In genomic region chr8:123807024-123807431, GRCm38 (mm10) we compare ENCODE assay signal across 8 mouse cellular contexts. TPM values are rescaled to one million over a fixed set of nuclear protein-coding genes. Genes with fewer than 3 reads are reported as not detected.
DNase-seq lines count a peak whose midpoint lies in the region; ATAC-seq and TF ChIP-seq lines count a peak whose summit lies in the region.

No protein-coding gene starts in this region.

- peak overlapping the region; percentile 91 for H3K4me2 ChIP-seq in heart, embryonic 13.5 days
- H3K4me2 ChIP-seq in kidney, postnatal 0 days (ENCODE audit: low read length), result peak overlapping the region; percentile 76

- H3K9me3 ChIP-seq in heart, embryonic 13.5 days, result no peaks in the 10 kb centered on the region
- no peaks in the 10 kb centered on the region for H3K9me3 ChIP-seq in kidney, postnatal 0 days (replicated peaks; ENCODE audit: low read length)

- WGBS in heart, embryonic 13.5 days, result 5% methylated on average over 14 of the region's 14 CpGs
- WGBS in kidney, postnatal 0 days, result 7% methylated on average over 14 of the region's 14 CpGs

- H3K36me3 ChIP-seq in heart, embryonic 13.5 days, result no peaks in the 10 kb centered on the region
- no peaks in the 10 kb centered on the region for H3K36me3 ChIP-seq in kidney, postnatal 0 days (ENCODE audit: insufficient read depth, low read length)

- peak; percentile 71 for ATAC-seq in CD4-positive, CD25-positive, alpha-beta regulatory T cell, adult 4 months
- ATAC-seq in activated CD4-positive, CD25-positive, alpha-beta regulatory T cell, adult 4 months, result peak; percentile 86
- no peak for ATAC-seq in heart, embryonic 13.5 days (ENCODE audit: extremely low read depth, insufficient number of reproducible peaks, low FRiP score, low TSS enrichment)
- ATAC-seq in kidney, postnatal 0 days (replicated peaks; ENCODE audit: low FRiP score, low read depth), result peak; percentile 58; the same call in 1 of the 2 replicates
- peak; percentile 84 for ATAC-seq in megakaryocyte-erythroid progenitor cell, adult 5-6 weeks (replicated peaks; ENCODE audit: low FRiP score, low TSS enrichment, poor library complexity, severe bottlenecking)

- H3K4me1 ChIP-seq in heart, embryonic 13.5 days, result peaks cover 27% of the 10 kb centered on the region
- H3K4me1 ChIP-seq in kidney, postnatal 0 days (replicated peaks; ENCODE audit: insufficient read depth, low read length), result peaks cover 14% of the 10 kb centered on the region

- H3K4me3 ChIP-seq in heart, embryonic 13.5 days, result peak overlapping the region; percentile 84
- peak overlapping the region; percentile 85 for H3K4me3 ChIP-seq in kidney, postnatal 0 days (replicated peaks; ENCODE audit: low read depth, low read length)

- H3K27me3 ChIP-seq in heart, embryonic 13.5 days (replicated peaks), result no peaks in the 10 kb centered on the region
- no peaks in the 10 kb centered on the region for H3K27me3 ChIP-seq in kidney, postnatal 0 days (ENCODE audit: insufficient read depth, low read length)

- peak; percentile 40 for DNase-seq in kidney, postnatal 0 days (ENCODE audit: low spot score)
- DNase-seq in right cerebral cortex, postnatal 4 days, result no peak
- DNase-seq in gastrocnemius, postnatal 4 days (ENCODE audit: low spot score in 2 of 2), result no peak
- DNase-seq in urinary bladder, postnatal 4 days (ENCODE audit: low spot score in 2 of 2), result no peak

- H3K27ac ChIP-seq in heart, embryonic 13.5 days (replicated peaks), result peak overlapping the region; percentile 71
- H3K27ac ChIP-seq in kidney, postnatal 0 days, result 0 out of 2 replicates have a peak overlapping the region, but pooled peaks have one; percentile 72

- TF ChIP-seq CTCF in kidney, postnatal 0 days (IDR thresholded peaks at IDR 0.05; ENCODE audit: low read depth), result peak; percentile 17; the same call in 1 of the 2 replicates

- peak overlapping the region; percentile 96 for H3K9ac ChIP-seq in heart, embryonic 13.5 days
- peak overlapping the region; percentile 35; the same call in 1 of the 2 replicates for H3K9ac ChIP-seq in kidney, postnatal 0 days (ENCODE audit: low read depth, low read length)

RNA-seq across cellular contexts. Expression of gene Rab4a, which starts 1.2 kb away (rescaled TPM):
- 1 to 10 TPM; 2.7 to 9.6 TPM for polyA plus RNA-seq in CD4-positive, CD25-positive, alpha-beta regulatory T cell, adult 4 months (2017; shearing (Covaris generic))
- polyA plus RNA-seq in activated CD4-positive, CD25-positive, alpha-beta regulatory T cell, adult 4 months (2017; shearing (Covaris generic)), result 10 to 100 TPM; 14.2 to 20.3 TPM
- 33.2 and 36.2 TPM in 2 replicates for polyA plus RNA-seq in heart, embryonic 13.5 days (2015; fragmentation: Nextera tagmentation; extraction: Ambion mirVana)
- 58.2 and 62.3 TPM in 2 replicates for polyA plus RNA-seq in kidney, postnatal 0 days (2015; fragmentation: Nextera tagmentation; extraction: Ambion mirVana)
- 77.5 and 84.1 TPM in 2 replicates for total RNA-seq in megakaryocyte-erythroid progenitor cell, adult 5-6 weeks (2014; fragmentation: Nextera tagmentation)
- total RNA-seq in megakaryocyte-erythroid progenitor cell, adult 5-6 weeks (2017), result 23.6 and 42.7 TPM in 2 replicates
- 10 to 100 TPM; 14.2 to 14.3 TPM for total RNA-seq in gastrocnemius, postnatal 4 days (2021)

RNA-seq across cellular contexts. Expression of gene Ccsap, which starts 53.0 kb away (rescaled TPM):
- 1 to 10 TPM; 3.2 to 4.4 TPM for polyA plus RNA-seq in CD4-positive, CD25-positive, alpha-beta regulatory T cell, adult 4 months (2017; shearing (Covaris generic))
- polyA plus RNA-seq in activated CD4-positive, CD25-positive, alpha-beta regulatory T cell, adult 4 months (2017; shearing (Covaris generic)), result 1 to 10 TPM; 3.2 to 3.3 TPM
- polyA plus RNA-seq in heart, embryonic 13.5 days (2015; fragmentation: Nextera tagmentation; extraction: Ambion mirVana), result 2.5 TPM in 2 replicates
- 1.8 and 1.9 TPM in 2 replicates for polyA plus RNA-seq in kidney, postnatal 0 days (2015; fragmentation: Nextera tagmentation; extraction: Ambion mirVana)
- total RNA-seq in megakaryocyte-erythroid progenitor cell, adult 5-6 weeks (2014; fragmentation: Nextera tagmentation), result 7.9 and 11.6 TPM in 2 replicates
- total RNA-seq in megakaryocyte-erythroid progenitor cell, adult 5-6 weeks (2017), result 11.2 and 12.4 TPM in 2 replicates
- 1 to 10 TPM; 3.5 to 4.9 TPM for total RNA-seq in gastrocnemius, postnatal 4 days (2021)
